Mouse (Mus musculus): Measurements from ENCODE around the gene Pheta2. TPM values are rescaled to one million over a fixed set of nuclear protein-coding genes. Genes with fewer than 3 reads are reported as not detected.

Pheta2 gene
- polyA plus RNA-seq, 1 experiment from 2014 or later, result 1.6 TPM

- ATAC-seq, result no peak
- Histone ChIP-seq H3K27me3 (replicated peaks; ENCODE audit: control insufficient read depth, insufficient read depth, low read length) (peaks cover 10% of the 10 kb centered on the region), H3K9me3 (ENCODE audit: control insufficient read depth, low read length) (no peaks in the 10 kb centered on the region), H3K4me3 (ENCODE audit: low read length) (peak overlapping the region; percentile 37), H3K27ac (ENCODE audit: low read depth, low read length) (no peak overlapping the region), H3K4me2 (ENCODE audit: low read length) (peak overlapping the region; percentile 61), H3K4me1 (ENCODE audit: control insufficient read depth, insufficient read depth, low read depth, low read length) (peaks cover 15% of the 10 kb centered on the region), H3K9ac (ENCODE audit: low read depth, low read length) (peak overlapping the region; percentile 65), H3K36me3 (ENCODE audit: control insufficient read depth, insufficient read depth, low read length) (no peaks in the 10 kb centered on the region)
- 3% methylated on average over 39 of the region's 40 CpGs for WGBS
Observed at GRCm38 (mm10) chr15:82341036-82341501, 2.3 kb downstream of the Pheta2 start.

GRCm38 (mm10) chr15:82341675-82342542 is 3.2 kb downstream of the Pheta2 start:
- Histone ChIP-seq H3K9me3 (ENCODE audit: control insufficient read depth, low read length) (no peaks in the 10 kb centered on the region), H3K27ac (ENCODE audit: low read depth, low read length) (peak overlapping the region; percentile 32; the same call in 1 of the 2 replicates), H3K36me3 (ENCODE audit: control insufficient read depth, insufficient read depth, low read length) (no peaks in the 10 kb centered on the region), H3K4me1 (ENCODE audit: control insufficient read depth, insufficient read depth, low read depth, low read length) (peaks cover 16% of the 10 kb centered on the region), H3K27me3 (replicated peaks; ENCODE audit: control insufficient read depth, insufficient read depth, low read length) (peaks cover 10% of the 10 kb centered on the region), H3K4me2 (ENCODE audit: low read length) (peak overlapping the region; percentile 61), H3K4me3 (ENCODE audit: low read length) (no peak overlapping the region), H3K9ac (ENCODE audit: low read depth, low read length) (no peak overlapping the region)
- no peak for ATAC-seq
- 73% methylated on average over 15 of the region's 15 CpGs for WGBS

GRCm38 (mm10) chr15:82342543-82342935 is 3.8 kb downstream of the Pheta2 start:
- no peak overlapping the region for H3K4me2 ChIP-seq (ENCODE audit: low read length)
- 77% methylated on average over 5 of the region's 5 CpGs for WGBS
- no peaks in the 10 kb centered on the region for H3K9me3 ChIP-seq (ENCODE audit: control insufficient read depth, low read length)
- H3K36me3 ChIP-seq (ENCODE audit: control insufficient read depth, insufficient read depth, low read length), result no peaks in the 10 kb centered on the region
- ATAC-seq, result no peak
- no peak overlapping the region for H3K27ac ChIP-seq (ENCODE audit: low read depth, low read length)
- H3K27me3 ChIP-seq (replicated peaks; ENCODE audit: control insufficient read depth, insufficient read depth, low read length), result peaks cover 10% of the 10 kb centered on the region
- no peak overlapping the region for H3K4me3 ChIP-seq (ENCODE audit: low read length)
- peaks cover 22% of the 10 kb centered on the region for H3K4me1 ChIP-seq (ENCODE audit: control insufficient read depth, insufficient read depth, low read depth, low read length)
- no peak overlapping the region for H3K9ac ChIP-seq (ENCODE audit: low read depth, low read length)

GRCm38 (mm10) chr15:82343368-82344287 is 4.9 kb downstream of the Pheta2 start:
- WGBS, result 87% methylated on average over 27 of the region's 27 CpGs
- no peak overlapping the region for H3K27ac ChIP-seq (ENCODE audit: low read depth, low read length)
- peaks cover 17% of the 10 kb centered on the region for H3K4me1 ChIP-seq (ENCODE audit: control insufficient read depth, insufficient read depth, low read depth, low read length)
- peaks cover 7% of the 10 kb centered on the region; the same call in 1 of the 2 replicates for H3K36me3 ChIP-seq (ENCODE audit: control insufficient read depth, insufficient read depth, low read length)
- H3K9ac ChIP-seq (ENCODE audit: low read depth, low read length), result no peak overlapping the region
- no peak for ATAC-seq
- no peak overlapping the region for H3K4me3 ChIP-seq (ENCODE audit: low read length)
- no peaks in the 10 kb centered on the region for H3K9me3 ChIP-seq (ENCODE audit: control insufficient read depth, low read length)
- no peak overlapping the region for H3K4me2 ChIP-seq (ENCODE audit: low read length)
- H3K27me3 ChIP-seq (replicated peaks; ENCODE audit: control insufficient read depth, insufficient read depth, low read length), result peaks cover 10% of the 10 kb centered on the region

GRCm38 (mm10) chr15:82344971-82345370 is 6.2 kb downstream of the Pheta2 start:
- H3K27me3 ChIP-seq (replicated peaks; ENCODE audit: control insufficient read depth, insufficient read depth, low read length), result peaks cover 7% of the 10 kb centered on the region
- H3K9ac ChIP-seq (ENCODE audit: low read depth, low read length), result no peak overlapping the region
- WGBS, result 92% methylated on average over 6 of the region's 6 CpGs
- H3K4me1 ChIP-seq (ENCODE audit: control insufficient read depth, insufficient read depth, low read depth, low read length), result peaks cover 17% of the 10 kb centered on the region
- no peak overlapping the region for H3K27ac ChIP-seq (ENCODE audit: low read depth, low read length)
- no peaks in the 10 kb centered on the region for H3K9me3 ChIP-seq (ENCODE audit: control insufficient read depth, low read length)
- no peak for ATAC-seq
- H3K4me2 ChIP-seq (ENCODE audit: low read length), result no peak overlapping the region; the same call in 1 of the 2 replicates
- no peak overlapping the region for H3K4me3 ChIP-seq (ENCODE audit: low read length)
- H3K36me3 ChIP-seq (ENCODE audit: control insufficient read depth, insufficient read depth, low read length), result peaks cover 19% of the 10 kb centered on the region

- WGBS, result under 1% methylated on average over 45 of the region's 51 CpGs
- no peaks in the 10 kb centered on the region for H3K9me3 ChIP-seq (ENCODE audit: control insufficient read depth, low read length)
- H3K9ac ChIP-seq (ENCODE audit: low read depth, low read length), result peak overlapping the region; percentile 85
- peaks cover 15% of the 10 kb centered on the region for H3K4me1 ChIP-seq (ENCODE audit: control insufficient read depth, insufficient read depth, low read depth, low read length)
- H3K4me2 ChIP-seq (ENCODE audit: low read length), result peak overlapping the region; percentile 70
- H3K27ac ChIP-seq (ENCODE audit: low read depth, low read length), result peak overlapping the region; percentile 91
- peak overlapping the region; percentile 72 for H3K4me3 ChIP-seq (ENCODE audit: low read length)
- H3K36me3 ChIP-seq (ENCODE audit: control insufficient read depth, insufficient read depth, low read length), result peaks cover 23% of the 10 kb centered on the region
- peaks cover under 1% of the 10 kb centered on the region; the same call in 1 of the 2 replicates for H3K27me3 ChIP-seq (replicated peaks; ENCODE audit: control insufficient read depth, insufficient read depth, low read length)
- ATAC-seq, result peak; percentile 98
Observed at GRCm38 (mm10) chr15:82345820-82346470, 7.2 kb downstream of the Pheta2 start.

GRCm38 (mm10) chr15:82346580-82347302 is 8.0 kb downstream of the Pheta2 start:
- Histone ChIP-seq H3K9ac (ENCODE audit: low read depth, low read length) (peak overlapping the region; percentile 51), H3K4me1 (ENCODE audit: control insufficient read depth, insufficient read depth, low read depth, low read length) (peaks cover 14% of the 10 kb centered on the region), H3K27me3 (replicated peaks; ENCODE audit: control insufficient read depth, insufficient read depth, low read length) (no peaks in the 10 kb centered on the region), H3K36me3 (ENCODE audit: control insufficient read depth, insufficient read depth, low read length) (peaks cover 23% of the 10 kb centered on the region), H3K4me3 (ENCODE audit: low read length) (peak overlapping the region; percentile 72), H3K4me2 (ENCODE audit: low read length) (peak overlapping the region; percentile 70), H3K9me3 (ENCODE audit: control insufficient read depth, low read length) (no peaks in the 10 kb centered on the region), H3K27ac (ENCODE audit: low read depth, low read length) (peak overlapping the region; percentile 91)
- 59% methylated on average over 14 of the region's 14 CpGs for WGBS
- no peak for ATAC-seq

GRCm38 (mm10) chr15:82347303-82347676 is 8.5 kb downstream of the Pheta2 start:
- Histone ChIP-seq H3K27ac (ENCODE audit: low read depth, low read length) (no peak overlapping the region), H3K9me3 (ENCODE audit: control insufficient read depth, low read length) (no peaks in the 10 kb centered on the region), H3K36me3 (ENCODE audit: control insufficient read depth, insufficient read depth, low read length) (peaks cover 23% of the 10 kb centered on the region), H3K27me3 (replicated peaks; ENCODE audit: control insufficient read depth, insufficient read depth, low read length) (no peaks in the 10 kb centered on the region), H3K4me3 (ENCODE audit: low read length) (peak overlapping the region; percentile 72), H3K9ac (ENCODE audit: low read depth, low read length) (0 out of 2 replicates have a peak overlapping the region, but pooled peaks have one; percentile 51), H3K4me2 (ENCODE audit: low read length) (peak overlapping the region; percentile 70), H3K4me1 (ENCODE audit: control insufficient read depth, insufficient read depth, low read depth, low read length) (peaks cover 19% of the 10 kb centered on the region)
- no peak for ATAC-seq
- WGBS, result 90% methylated on average over 4 of the region's 4 CpGs
